Mouse (Mus musculus) liver, postnatal 0 days (tissue): Measurements from ENCODE around the gene Hdhd3. TPM values are rescaled to one million over a fixed set of nuclear protein-coding genes. Genes with fewer than 3 reads are reported as not detected.

Experiments
- ATAC-seq: fragments of 200-750 bp; cut with Nextera tagmentation; 2 replicates; pipeline ENCODE4 v1.8.0; 2017; ENCODE audit warnings: mild to moderate bottlenecking, moderate library complexity
- DNase-seq: peaks from one replicate; pipeline ENCODE4 v3.0.0-alpha.2; 2016
- H3K27ac ChIP-seq: fragments of 300-500 bp; sonication (generic); 2 replicates; pipeline ENCODE4 v1.5.1; 2014; ENCODE audit warnings: antibody characterized with exemption, moderate library complexity, mild to moderate bottlenecking, low read depth
- H3K27me3 ChIP-seq: fragments of 300-500 bp; sonication (generic); 2 replicates; pipeline ENCODE4 v1.6.1; 2014; ENCODE audit warnings: low read length, control low read depth, mixed read lengths; ENCODE audit not compliant: insufficient read depth
- H3K36me3 ChIP-seq: fragments of 300-500 bp; sonication (generic); replicated peaks from 2 replicates; pipeline ENCODE4 v1.6.1; 2014; ENCODE audit warnings: mild to moderate bottlenecking, control low read depth, low read length, moderate library complexity, mixed read lengths; ENCODE audit not compliant: insufficient read depth
- H3K4me1 ChIP-seq: fragments of 300-500 bp; sonication (generic); 2 replicates; pipeline ENCODE4 v1.6.1; 2014; ENCODE audit warnings: antibody characterized with exemption, mild to moderate bottlenecking, control low read depth; ENCODE audit not compliant: insufficient read depth
- H3K4me2 ChIP-seq: fragments of 300-500 bp; sonication (generic); 2 replicates; pipeline ENCODE4 v1.6.1; 2014; ENCODE audit warnings: low read depth, mild to moderate bottlenecking, low read length, moderate library complexity, mixed read lengths
- H3K4me3 ChIP-seq: fragments of 300-500 bp; sonication (generic); 2 replicates; pipeline ENCODE4 v1.5.1; 2014; ENCODE audit warnings: low read depth, low read length
- H3K9ac ChIP-seq: fragments of 300-500 bp; sonication (generic); replicated peaks from 2 replicates; pipeline ENCODE4 v1.6.1; 2014; ENCODE audit warnings: mild to moderate bottlenecking, moderate library complexity
- H3K9me3 ChIP-seq: fragments of 300-500 bp; sonication (generic); 2 replicates; pipeline ENCODE4 v1.6.1; 2016; ENCODE audit warnings: mild to moderate bottlenecking, control low read depth, low read length, mixed read lengths
- CTCF ChIP-seq: sonication (generic); IDR thresholded peaks from 2 replicates; pipeline ENCODE4 v1.5.1; 2016; ENCODE audit warnings: antibody characterized with exemption, low read depth
- EP300 ChIP-seq: IDR thresholded peaks from 2 replicates; pipeline ENCODE4 v1.6.1; 2016; ENCODE audit warnings: antibody characterized with exemption, low read depth, mild to moderate bottlenecking
- WGBS: fragments of 180-500 bp; shearing (Covaris S2); extraction: QIAGEN DNeasy Blood & Tissue Kit; methylation state at CpG from one replicate; pipeline ENCODE4 v1.1.7; 2014; ENCODE audit not compliant: insufficient replicate concordance; 5-methylcytosine and 5-hydroxymethylcytosine counted together
- polyA plus RNA-seq: library from polyadenylated mRNA; unstranded; fragments of >200 nt; fragmentation: Nextera tagmentation; extraction: Ambion mirVana; gene quantifications from 2 replicates; pipeline ENCODE4 v1.2.1, GENCODE M21; 2015

Hdhd3 gene
- polyA plus RNA-seq, 1 experiment from 2014 or later, result 19.7 TPM

- Histone ChIP-seq H3K9me3 (no peaks in the 10 kb centered on the region), H3K9ac (no peak overlapping the region), H3K4me2 (no peak overlapping the region), H3K4me3 (no peak overlapping the region), H3K27me3 (no peaks in the 10 kb centered on the region), H3K4me1 (peaks cover 13% of the 10 kb centered on the region), H3K36me3 (0 out of 2 replicates have a peak, but pooled peaks cover 3% of the 10 kb centered on the region), H3K27ac (no peak overlapping the region)
- TF ChIP-seq EP300 (no peak), CTCF (no peak)
- 61% methylated on average over 8 of the region's 8 CpGs for WGBS
- ATAC-seq, result 0 out of 2 replicates have a peak, but pooled peaks have one; percentile 31
- peak; percentile 20 for DNase-seq
These were observed 7.3 kb downstream of the Hdhd3 start for GRCm38 (mm10) chr4:62495946-62496345.

- ATAC-seq, result no peak
- no peak overlapping the region for H3K4me3 ChIP-seq
- 46% methylated on average over 9 of the region's 9 CpGs for WGBS
- H3K4me2 ChIP-seq, result no peak overlapping the region
- peaks cover 10% of the 10 kb centered on the region for H3K4me1 ChIP-seq
- 0 out of 2 replicates have a peak, but pooled peaks cover 3% of the 10 kb centered on the region for H3K36me3 ChIP-seq
- TF ChIP-seq EP300 (no peak), CTCF (no peak)
- no peak overlapping the region for H3K27ac ChIP-seq
- DNase-seq, result no peak
- H3K27me3 ChIP-seq, result no peaks in the 10 kb centered on the region
- H3K9me3 ChIP-seq, result no peaks in the 10 kb centered on the region
- no peak overlapping the region for H3K9ac ChIP-seq
These were observed 9.0 kb downstream of the Hdhd3 start for GRCm38 (mm10) chr4:62494230-62494629.

GRCm38 (mm10) chr4:62492682-62493081, 10.6 kb downstream of the Hdhd3 start:
- Histone ChIP-seq H3K27me3 (no peaks in the 10 kb centered on the region), H3K9ac (no peak overlapping the region), H3K27ac (no peak overlapping the region), H3K4me1 (peaks cover 10% of the 10 kb centered on the region), H3K4me3 (no peak overlapping the region), H3K36me3 (no peaks in the 10 kb centered on the region), H3K4me2 (no peak overlapping the region), H3K9me3 (no peaks in the 10 kb centered on the region)
- DNase-seq, result no peak
- TF ChIP-seq CTCF, result no peak
- no peak for TF ChIP-seq EP300
- WGBS, result 76% methylated on average over 2 of the region's 2 CpGs
- ATAC-seq, result no peak

GRCm38 (mm10) chr4:62487914-62488313, 15.4 kb downstream of the Hdhd3 start:
- Histone ChIP-seq H3K27me3 (no peaks in the 10 kb centered on the region), H3K27ac (no peak overlapping the region), H3K9me3 (no peaks in the 10 kb centered on the region), H3K9ac (no peak overlapping the region), H3K4me1 (0 out of 2 replicates have a peak, but pooled peaks cover 9% of the 10 kb centered on the region), H3K4me2 (no peak overlapping the region), H3K4me3 (no peak overlapping the region), H3K36me3 (no peaks in the 10 kb centered on the region)
- ATAC-seq, result no peak
- DNase-seq, result no peak
- TF ChIP-seq EP300 (no peak), CTCF (no peak)
- WGBS, result 76% methylated on average over 2 of the region's 2 CpGs

- 79% methylated on average over 5 of the region's 5 CpGs for WGBS
- no peak for DNase-seq
- TF ChIP-seq EP300 (no peak), CTCF (no peak)
- H3K4me3 ChIP-seq, result no peak overlapping the region
- H3K27me3 ChIP-seq, result no peaks in the 10 kb centered on the region
- no peak overlapping the region for H3K4me2 ChIP-seq
- H3K27ac ChIP-seq, result no peak overlapping the region
- H3K9me3 ChIP-seq, result no peaks in the 10 kb centered on the region
- H3K9ac ChIP-seq, result no peak overlapping the region
- no peaks in the 10 kb centered on the region for H3K36me3 ChIP-seq
- H3K4me1 ChIP-seq, result 0 out of 2 replicates have a peak, but pooled peaks cover 9% of the 10 kb centered on the region
- no peak for ATAC-seq
These were observed 16.1 kb downstream of the Hdhd3 start for GRCm38 (mm10) chr4:62487172-62487571.

GRCm38 (mm10) chr4:62486162-62486696, 17.0 kb downstream of the Hdhd3 start:
- 94% methylated on average over 15 of the region's 15 CpGs for WGBS
- DNase-seq, result no peak
- Histone ChIP-seq H3K9me3 (no peaks in the 10 kb centered on the region), H3K27ac (no peak overlapping the region), H3K4me2 (no peak overlapping the region), H3K36me3 (no peaks in the 10 kb centered on the region), H3K27me3 (no peaks in the 10 kb centered on the region), H3K4me1 (0 out of 2 replicates have a peak, but pooled peaks cover 9% of the 10 kb centered on the region), H3K9ac (no peak overlapping the region), H3K4me3 (no peak overlapping the region)
- no peak for TF ChIP-seq CTCF
- TF ChIP-seq EP300, result no peak
- ATAC-seq, result no peak
